Mouse (Mus musculus) megakaryocyte progenitor cell, adult 5-6 weeks (primary cell): Measurements from ENCODE around the gene Plau. TPM values are rescaled to one million over a fixed set of nuclear protein-coding genes. Genes with fewer than 3 reads are reported as not detected.

Experiments
- ATAC-seq: replicated peaks from 2 replicates; pipeline ENCODE4 v1.8.0; 2016; ENCODE audit warnings: mild to moderate bottlenecking, moderate TSS enrichment, inconsistent platforms; ENCODE audit not compliant: poor library complexity
- total RNA-seq, 2 experiments: library from RNA; stranded (forward) in 1 of 2; stranded (reverse) in 1 of 2; fragments of 157-497, 149-512 nt in 1 of 2; fragments of 200-1000 nt in 1 of 2; gene quantifications; 2 replicates each; pipeline versions ENCODE4 v1.2.3 to v1.2.4; 2015 to 2017

Gene Plau
- total RNA-seq, 2 experiments from 2014 or later, result 3.4 to 7.6 TPM

- ATAC-seq, result no peak
Observed at GRCm38 (mm10) chr14:20804964-20805672, 31.3 kb upstream of the Plau start.

- ATAC-seq, result no peak
Observed at GRCm38 (mm10) chr14:20806116-20806840, 30.2 kb upstream of the Plau start.

- ATAC-seq, result no peak
Observed at GRCm38 (mm10) chr14:20809349-20809748, 27.1 kb upstream of the Plau start.

- peak; percentile 31 for ATAC-seq
Observed at GRCm38 (mm10) chr14:20809820-20810219, 26.6 kb upstream of the Plau start.

- peak; percentile 37 for ATAC-seq
Observed at GRCm38 (mm10) chr14:20811236-20811635, 25.2 kb upstream of the Plau start.

- no peak; the same call in 1 of the 2 replicates for ATAC-seq
Observed at GRCm38 (mm10) chr14:20811779-20812406, 24.6 kb upstream of the Plau start.

GRCm38 (mm10) chr14:20815448-20815847 is 21.0 kb upstream of the Plau start:
- ATAC-seq, result no peak

- ATAC-seq, result no peak
Observed at GRCm38 (mm10) chr14:20824517-20824916, 11.9 kb upstream of the Plau start.

- ATAC-seq, result no peak
Observed at GRCm38 (mm10) chr14:20825516-20825915, 10.9 kb upstream of the Plau start.

GRCm38 (mm10) chr14:20827061-20827460 is 9.4 kb upstream of the Plau start:
- no peak for ATAC-seq

GRCm38 (mm10) chr14:20827491-20827890 is 9.0 kb upstream of the Plau start:
- ATAC-seq, result no peak

GRCm38 (mm10) chr14:20828524-20828923 is 7.9 kb upstream of the Plau start:
- ATAC-seq, result no peak

GRCm38 (mm10) chr14:20829523-20830366 is 6.7 kb upstream of the Plau start:
- peak; percentile 79 for ATAC-seq

- no peak for ATAC-seq
Observed at GRCm38 (mm10) chr14:20831141-20831910, 5.1 kb upstream of the Plau start.

- no peak for ATAC-seq
Observed at GRCm38 (mm10) chr14:20831915-20832314, 4.5 kb upstream of the Plau start.

GRCm38 (mm10) chr14:20833525-20833924 is 2.9 kb upstream of the Plau start:
- ATAC-seq, result no peak

- ATAC-seq, result no peak
Observed at GRCm38 (mm10) chr14:20834136-20834535, 2.3 kb upstream of the Plau start.

- peak; percentile 47 for ATAC-seq
Observed at GRCm38 (mm10) chr14:20836905-20837376, 481 bp downstream of the Plau start.

GRCm38 (mm10) chr14:20837681-20838080 is 1.2 kb downstream of the Plau start:
- no peak for ATAC-seq

GRCm38 (mm10) chr14:20841526-20841925 is 5.1 kb downstream of the Plau start:
- no peak for ATAC-seq
